Mouse (Mus musculus) MEL (cell line): ENCODE measurements around the gene Flt3l. TPM values are rescaled to one million over a fixed set of nuclear protein-coding genes. Genes with fewer than 3 reads are reported as not detected.

Source experiments
- DNase-seq: peaks from one replicate; pipeline ENCODE4 v3.0.0; 2011; ENCODE audit warnings: low read depth, low spot score
- H3K27ac ChIP-seq: 2 replicates; pipeline ENCODE4 v1.5.1; 2012; ENCODE audit warnings: low read depth, mild to moderate bottlenecking, control low read depth, low read length, moderate library complexity; ENCODE audit not compliant: control insufficient read depth
- H3K27me3 ChIP-seq, 2 experiments: fragments of 150-350 bp in 1 of 2; sonication (generic) in 1 of 2; 2 replicates each; pipeline ENCODE4 v1.6.1; 2012; ENCODE audit warnings: low read length in 2 of 2, mild to moderate bottlenecking in 2 of 2, improper control_type of control experiment in 1 of 2, moderate library complexity in 1 of 2; ENCODE audit not compliant: insufficient read depth in 2 of 2, control insufficient read depth in 1 of 2
- H3K36me3 ChIP-seq, 2 experiments: 2 replicates each; pipeline ENCODE4 v1.6.1; 2012 to 2014; ENCODE audit warnings: low read length in 2 of 2, improper control_type of control experiment in 1 of 2, inconsistent platforms in 1 of 2, mild to moderate bottlenecking in 1 of 2; ENCODE audit not compliant: insufficient read depth in 2 of 2, control insufficient read depth in 1 of 2
- H3K4me1 ChIP-seq, 2 experiments: fragments of 150-350 bp in 1 of 2; sonication (generic) in 1 of 2; 2 replicates each; pipeline ENCODE4 v1.6.1; 2012; ENCODE audit warnings: low read length in 2 of 2, improper control_type of control experiment in 1 of 2, mild to moderate bottlenecking in 1 of 2; ENCODE audit not compliant: insufficient read depth in 2 of 2, control insufficient read depth in 1 of 2
- H3K4me3 ChIP-seq, 2 experiments: fragments of 150-350 bp in 1 of 2; sonication (generic) in 1 of 2; 2 replicates each; pipeline ENCODE4 v1.5.1; 2012; ENCODE audit warnings: low read depth in 2 of 2, low read length in 2 of 2, mild to moderate bottlenecking in 2 of 2, moderate library complexity in 2 of 2, control low read depth in 1 of 2, improper control_type of control experiment in 1 of 2; ENCODE audit not compliant: control insufficient read depth in 1 of 2, insufficient read depth in 1 of 2
- H3K79me2 ChIP-seq: 2 replicates; pipeline ENCODE4 v1.6.1; 2012; ENCODE audit warnings: mild to moderate bottlenecking, low read length, moderate library complexity; ENCODE audit not compliant: control insufficient read depth, poor library complexity, insufficient read depth
- H3K9ac ChIP-seq: 2 replicates; pipeline ENCODE4 v1.6.1; 2012; ENCODE audit warnings: low read depth, mild to moderate bottlenecking, control low read depth, low read length, moderate library complexity; ENCODE audit not compliant: control insufficient read depth, poor library complexity, severe bottlenecking
- H3K9me3 ChIP-seq: fragments of 150-350 bp; sonication (generic); replicated peaks from 2 replicates; pipeline ENCODE4 v1.6.1; 2012; ENCODE audit warnings: mild to moderate bottlenecking, low read length, improper control_type of control experiment, moderate library complexity; ENCODE audit not compliant: insufficient read depth
- CTCF ChIP-seq, 3 experiments: IDR thresholded peaks in 2 of 3; conservative IDR thresholded peaks in 1 of 3; 2 replicates each; pipeline ENCODE4 v1.5.1; 2011 to 2012; ENCODE audit warnings: low read length in 3 of 3, low read depth in 2 of 3, mild to moderate bottlenecking in 2 of 3, improper control_type of control experiment in 1 of 3, inconsistent platforms in 1 of 3, mixed read lengths in 1 of 3, moderate library complexity in 1 of 3; ENCODE audit not compliant: control insufficient read depth in 1 of 3, insufficient read depth in 1 of 3, poor library complexity in 1 of 3, severe bottlenecking in 1 of 3
- E2F4 ChIP-seq: IDR thresholded peaks from 2 replicates; pipeline ENCODE4 v1.6.1; 2011; ENCODE audit warnings: low read depth, low read length, improper control_type of control experiment, borderline replicate concordance
- ELF1 ChIP-seq: IDR thresholded peaks from 2 replicates; pipeline ENCODE4 v1.6.1; 2014; ENCODE audit warnings: low read depth, mild to moderate bottlenecking, inconsistent platforms, low read length, improper control_type of control experiment, moderate library complexity
- HCFC1 ChIP-seq: IDR thresholded peaks from 2 replicates; pipeline ENCODE4 v1.6.1; 2012; ENCODE audit warnings: low read depth, mild to moderate bottlenecking, inconsistent platforms, low read length, improper control_type of control experiment, moderate library complexity
- MAFK ChIP-seq: IDR thresholded peaks from 2 replicates; pipeline ENCODE4 v1.6.1; 2011; ENCODE audit warnings: low read depth, mild to moderate bottlenecking, low read length, improper control_type of control experiment, borderline replicate concordance
- MAX ChIP-seq: IDR thresholded peaks from 2 replicates; pipeline ENCODE4 v1.6.1; 2011; ENCODE audit warnings: low read length, improper control_type of control experiment
- MYB ChIP-seq: IDR thresholded peaks from 2 replicates; pipeline ENCODE4 v1.6.1; 2011; ENCODE audit warnings: mild to moderate bottlenecking, low read depth, low read length, improper control_type of control experiment
- NELFE ChIP-seq: IDR thresholded peaks from 2 replicates; pipeline ENCODE4 v1.6.1; 2011; ENCODE audit warnings: low read depth, low read length, improper control_type of control experiment
- POLR2A ChIP-seq, 2 experiments: IDR thresholded peaks; 2 replicates each; pipeline ENCODE4 v1.6.1; 2011 to 2012; ENCODE audit warnings: low read length in 2 of 2, mild to moderate bottlenecking in 2 of 2, control low read depth in 1 of 2, improper control_type of control experiment in 1 of 2, low read depth in 1 of 2, moderate library complexity in 1 of 2; ENCODE audit not compliant: control insufficient read depth in 1 of 2, insufficient read depth in 1 of 2, poor library complexity in 1 of 2
- POLR2AphosphoS2 ChIP-seq: IDR thresholded peaks from 2 replicates; pipeline ENCODE4 v1.6.1; 2011; ENCODE audit warnings: low read length, improper control_type of control experiment
- POLR2AphosphoS5 ChIP-seq: IDR thresholded peaks from 2 replicates; pipeline ENCODE4 v1.6.1; 2012; ENCODE audit warnings: low read depth, borderline replicate concordance, mild to moderate bottlenecking, inconsistent platforms, low read length, moderate library complexity, mixed read lengths
- RCOR1 ChIP-seq: IDR thresholded peaks from 2 replicates; pipeline ENCODE4 v1.6.1; 2012; ENCODE audit warnings: low read depth, mild to moderate bottlenecking, inconsistent platforms, low read length, improper control_type of control experiment
- SIN3A ChIP-seq: IDR thresholded peaks from 2 replicates; pipeline ENCODE4 v1.6.1; 2012; ENCODE audit warnings: low read length, improper control_type of control experiment, inconsistent platforms
- TBP ChIP-seq: IDR thresholded peaks from 2 replicates; pipeline ENCODE4 v1.8.0; 2011; ENCODE audit warnings: low read depth, low read length, improper control_type of control experiment
- UBTF ChIP-seq: IDR thresholded peaks from 2 replicates; pipeline ENCODE4 v1.6.1; 2012; ENCODE audit warnings: low read depth, mild to moderate bottlenecking, inconsistent platforms, low read length, improper control_type of control experiment, moderate library complexity, borderline replicate concordance; ENCODE audit not compliant: insufficient read depth
- USF1 ChIP-seq: IDR thresholded peaks from 2 replicates; pipeline ENCODE4 v1.6.1; 2014; ENCODE audit warnings: low read depth, mild to moderate bottlenecking, inconsistent platforms, low read length, improper control_type of control experiment, moderate library complexity
- ZKSCAN1 ChIP-seq: IDR thresholded peaks from 2 replicates; pipeline ENCODE4 v1.6.1; 2012; ENCODE audit warnings: low read depth, mild to moderate bottlenecking, inconsistent platforms, low read length, improper control_type of control experiment, moderate library complexity
- ZMIZ1 ChIP-seq: IDR thresholded peaks from 2 replicates; pipeline ENCODE4 v1.6.1; 2012; ENCODE audit warnings: low read depth, mild to moderate bottlenecking, inconsistent platforms, low read length, improper control_type of control experiment, moderate library complexity
- polyA plus RNA-seq, 2 experiments: library from polyadenylated mRNA; stranded (reverse) in 1 of 2; unstranded in 1 of 2; fragments of >175 nt in 1 of 2; fragments of >200 nt in 1 of 2; gene quantifications; 2 replicates each; pipeline versions ENCODE4 v1.2.1 to v1.2.4; 2012; ENCODE audit warnings: low replicate concordance in 2 of 2, low read depth in 1 of 2; ENCODE audit not compliant: insufficient read length in 2 of 2, insufficient read depth in 1 of 2, missing spikeins in 1 of 2
- total RNA-seq: library from RNA; depleted of rRNA; stranded (reverse); fragments of 300-350 nt; gene quantifications from 2 replicates; pipeline ENCODE4 v1.2.3, GENCODE M21; 2012

Gene Flt3l
- total and polyA plus RNA-seq, 3 experiments, result 13.0 to 35.4 TPM; not detected in 1

DNA sequence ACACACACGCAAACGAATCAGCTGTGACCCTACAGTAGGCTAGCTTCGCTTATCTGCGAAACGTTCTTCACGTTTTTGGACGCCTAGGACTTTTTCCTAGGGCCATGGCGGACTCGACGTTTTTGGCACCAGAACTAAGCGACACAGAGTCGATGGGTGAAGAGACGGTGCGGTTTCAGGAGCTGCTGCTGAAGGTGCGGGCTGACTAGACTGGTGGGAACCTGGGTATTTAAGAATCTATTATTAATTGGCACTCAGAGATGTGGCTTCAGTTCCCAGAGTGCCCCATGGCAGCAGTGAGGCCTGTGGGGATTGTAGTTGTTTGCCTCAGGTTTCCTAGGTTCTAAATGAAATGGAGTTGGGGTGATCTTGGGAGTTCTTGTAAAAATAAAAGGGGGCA, 20.0 kb upstream of the Flt3l start:
- Histone ChIP-seq H3K79me2 (peaks cover 7% of the 10 kb centered on the region; the same call in 1 of the 2 replicates), H3K9me3 (no peaks in the 10 kb centered on the region), H3K4me3 (peak overlapping the region; percentile 27 to 34; a peak in 2 of 4 replicates), H3K27ac (no peak overlapping the region; the same call in 1 of the 2 replicates), H3K9ac (no peak overlapping the region; the same call in 1 of the 2 replicates), H3K36me3 (peaks cover 0 to 7% of the 10 kb centered on the region in 2 experiments; a peak in 2 of 4 replicates), H3K4me1 (peaks cover 4 to 12% of the 10 kb centered on the region in 2 experiments; a peak in 3 of 4 replicates)
- no peak for DNase-seq
- TF ChIP-seq UBTF, result no peak
- TF ChIP-seq CTCF (IDR thresholded peaks at IDR 0.05 in 2 of 3, conservative IDR thresholded peaks at IDR 0.05 in 1 of 3; ENCODE audit: control insufficient read depth in 1 of 3, insufficient read depth in 1 of 3, low read depth in 2 of 3, low read length in 3 of 3, poor library complexity in 1 of 3, severe bottlenecking in 1 of 3), result no peak
- TF ChIP-seq ELF1, result no peak
- TF ChIP-seq MYB, result no peak
- no peak for TF ChIP-seq MAX
- TF ChIP-seq ZKSCAN1, result no peak
- TF ChIP-seq USF1, result no peak
- TF ChIP-seq RCOR1, result no peak
- TF ChIP-seq POLR2AphosphoS2, result no peak
- TF ChIP-seq E2F4, result no peak
- TF ChIP-seq, all 39 proteins: peak for 0
- H3K27me3 ChIP-seq, result no peaks in the 10 kb centered on the region

DNA sequence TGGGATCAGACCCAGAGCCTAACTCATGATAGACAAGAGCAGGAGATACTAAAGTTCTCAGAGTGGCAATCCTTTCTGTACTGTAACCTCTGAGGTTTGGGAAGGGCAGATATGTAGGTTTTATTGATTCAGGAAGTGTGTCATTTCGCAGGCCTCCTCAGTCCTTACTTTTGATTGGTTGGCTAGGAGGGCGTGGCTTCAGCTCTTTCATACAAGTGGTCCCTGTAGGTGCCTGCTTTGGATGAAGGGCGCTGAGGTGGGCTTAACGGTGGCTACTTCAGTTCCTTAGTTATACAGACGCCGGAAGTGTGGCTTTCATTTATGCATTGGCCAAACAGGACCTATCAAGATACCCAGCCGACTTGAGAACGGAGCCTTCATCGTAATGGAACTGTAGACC, 19.4 kb upstream of the Flt3l start:
- H3K9ac ChIP-seq, result peak overlapping the region; percentile 49
- TF ChIP-seq MAFK, result no peak
- TF ChIP-seq ZKSCAN1, result no peak
- no peak for TF ChIP-seq POLR2AphosphoS5
- peak; percentile 77 for TF ChIP-seq HCFC1
- peak; percentile 85 for TF ChIP-seq POLR2AphosphoS2
- peak; percentile 93 for TF ChIP-seq TBP
- peak; percentile 46; the same call in 1 of the 2 replicates for TF ChIP-seq SIN3A
- TF ChIP-seq POLR2A (IDR thresholded peaks at IDR 0.05; ENCODE audit: control insufficient read depth in 1 of 2, insufficient read depth in 1 of 2, low read depth in 1 of 2, low read length in 2 of 2, poor library complexity in 1 of 2), result peak in 1 of 2 experiments; percentile 80; a peak in 2 of 4 replicates
- TF ChIP-seq ELF1, result peak; percentile 48; the same call in 1 of the 2 replicates
- TF ChIP-seq NELFE, result peak; percentile 66
- TF ChIP-seq USF1, result 0 out of 2 replicates have a peak, but pooled peaks have one; percentile 30
- peak; percentile 81; the same call in 1 of the 2 replicates for TF ChIP-seq ZMIZ1
- TF ChIP-seq, all 39 proteins: peak for 9
- Histone ChIP-seq H3K9me3 (no peaks in the 10 kb centered on the region), H3K4me3 (peak overlapping the region; percentile 27 to 34), H3K36me3 (peaks cover 0 to 7% of the 10 kb centered on the region in 2 experiments; a peak in 2 of 4 replicates), H3K27ac (peak overlapping the region; percentile 84), H3K4me1 (peaks cover 4 to 12% of the 10 kb centered on the region in 2 experiments; a peak in 3 of 4 replicates), H3K79me2 (peaks cover 7% of the 10 kb centered on the region; the same call in 1 of the 2 replicates), H3K27me3 (no peaks in the 10 kb centered on the region)
- DNase-seq, result peak; percentile 94
